Mouse (Mus musculus) liver, embryonic 13.5 days (tissue): ENCODE measurements at regions not wholly inside any gene's neighbourhood (a gene's known extent, or its start where the extent isn't known, plus 50 kb on each side); places are given as distances from the start of the nearest gene placed in this dataset.

ENCODE experiments used
- ATAC-seq: fragments of 200-750 bp; cut with Nextera tagmentation; 2 replicates; pipeline ENCODE4 v1.8.0; 2017; ENCODE audit warnings: low read depth, mild to moderate bottlenecking, moderate number of reproducible peaks, moderate library complexity
- DNase-seq: peaks from one replicate; pipeline ENCODE4 v3.0.0; 2022
- H3K27ac ChIP-seq: fragments of 300-500 bp; sonication (generic); 2 replicates; pipeline ENCODE4 v1.5.1; 2015; ENCODE audit warnings: moderate library complexity, mild to moderate bottlenecking, inconsistent platforms
- H3K27me3 ChIP-seq: fragments of 300-500 bp; sonication (generic); 2 replicates; pipeline ENCODE4 v1.6.1; 2015; ENCODE audit warnings: mild to moderate bottlenecking, inconsistent platforms
- H3K36me3 ChIP-seq: fragments of 300-500 bp; sonication (generic); 2 replicates; pipeline ENCODE4 v1.6.1; 2015; ENCODE audit warnings: mild to moderate bottlenecking, inconsistent platforms
- H3K4me1 ChIP-seq: fragments of 300-500 bp; sonication (generic); replicated peaks from 2 replicates; pipeline ENCODE4 v1.6.1; 2015; ENCODE audit warnings: inconsistent platforms
- H3K4me2 ChIP-seq: fragments of 300-500 bp; sonication (generic); 2 replicates; pipeline ENCODE4 v1.6.1; 2015; ENCODE audit warnings: inconsistent platforms, mild to moderate bottlenecking, moderate library complexity
- H3K4me3 ChIP-seq: fragments of 300-500 bp; sonication (generic); replicated peaks from 2 replicates; pipeline ENCODE4 v1.5.1; 2015; ENCODE audit warnings: mild to moderate bottlenecking, inconsistent platforms
- H3K9ac ChIP-seq: fragments of 300-500 bp; sonication (generic); 2 replicates; pipeline ENCODE4 v1.6.1; 2015; ENCODE audit warnings: mild to moderate bottlenecking, inconsistent platforms
- H3K9me3 ChIP-seq: fragments of 300-500 bp; sonication (generic); replicated peaks from 2 replicates; pipeline ENCODE4 v1.6.1; 2016; ENCODE audit warnings: inconsistent platforms
- WGBS: fragments of 180-500 bp; shearing (Covaris S2); methylation state at CpG from one replicate; pipeline ENCODE4 v1.1.7; 2015; ENCODE audit not compliant: insufficient replicate concordance; 5-methylcytosine and 5-hydroxymethylcytosine counted together

DNA sequence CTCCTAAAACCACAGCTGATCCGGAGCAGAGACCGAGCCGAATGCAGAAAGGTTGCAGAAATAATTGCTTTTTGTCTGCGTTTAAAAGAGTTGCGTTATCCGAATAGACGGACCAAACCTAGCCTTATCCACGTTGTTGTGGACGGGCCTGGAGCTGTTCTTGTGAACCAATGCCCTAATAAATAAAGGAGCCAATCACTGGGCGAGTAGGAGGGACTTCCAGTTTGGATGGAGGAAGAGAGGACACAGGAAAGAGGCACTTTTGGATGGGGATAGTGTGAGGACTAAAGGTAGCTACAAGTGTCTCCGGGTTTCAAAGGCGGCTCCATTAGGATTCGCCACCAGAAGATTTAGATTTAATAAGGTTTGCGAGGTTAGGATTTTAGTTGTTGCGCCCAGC lies 69.4 kb upstream of the Arid2 start:
- 81% methylated on average over 15 of the region's 15 CpGs for WGBS
- no peak overlapping the region for H3K27ac ChIP-seq
- no peak for DNase-seq

DNA sequence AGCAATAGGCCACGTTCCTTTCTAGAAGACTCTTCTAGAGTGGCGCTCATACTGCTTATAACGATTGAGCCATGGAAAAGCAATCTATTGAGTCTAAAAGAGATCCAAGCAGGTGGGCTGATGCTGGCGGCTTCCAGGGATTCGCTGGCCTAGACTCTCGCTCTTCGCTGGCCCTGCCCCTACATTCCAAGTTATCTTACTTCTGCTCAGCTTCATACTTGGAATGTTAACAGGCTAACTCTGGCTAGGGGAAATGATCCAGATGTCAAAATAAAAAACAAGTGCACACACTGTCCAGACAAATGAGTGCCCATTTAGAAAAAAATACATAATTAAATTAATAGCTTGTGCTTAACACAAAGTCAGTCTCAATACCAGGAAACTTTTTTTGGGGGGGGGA lies 67.6 kb upstream of the Arid2 start:
- WGBS, result 84% methylated on average over 7 of the region's 7 CpGs
- no peaks in the 10 kb centered on the region for H3K36me3 ChIP-seq
- H3K27ac ChIP-seq, result no peak overlapping the region
- no peaks in the 10 kb centered on the region for H3K27me3 ChIP-seq
- no peak overlapping the region for H3K4me3 ChIP-seq
- no peaks in the 10 kb centered on the region for H3K9me3 ChIP-seq
- H3K4me1 ChIP-seq, result no peaks in the 10 kb centered on the region
- DNase-seq (no peak), ATAC-seq (no peak)
- no peak overlapping the region for H3K4me2 ChIP-seq
- no peak overlapping the region for H3K9ac ChIP-seq

More for the DNA sequence above, 69.4 kb upstream of the Arid2 start:
- Histone ChIP-seq H3K9ac (no peak overlapping the region), H3K36me3 (no peaks in the 10 kb centered on the region), H3K9me3 (no peaks in the 10 kb centered on the region), H3K27me3 (no peaks in the 10 kb centered on the region), H3K4me1 (no peaks in the 10 kb centered on the region), H3K4me3 (no peak overlapping the region), H3K4me2 (no peak overlapping the region)
- no peak for ATAC-seq

DNA sequence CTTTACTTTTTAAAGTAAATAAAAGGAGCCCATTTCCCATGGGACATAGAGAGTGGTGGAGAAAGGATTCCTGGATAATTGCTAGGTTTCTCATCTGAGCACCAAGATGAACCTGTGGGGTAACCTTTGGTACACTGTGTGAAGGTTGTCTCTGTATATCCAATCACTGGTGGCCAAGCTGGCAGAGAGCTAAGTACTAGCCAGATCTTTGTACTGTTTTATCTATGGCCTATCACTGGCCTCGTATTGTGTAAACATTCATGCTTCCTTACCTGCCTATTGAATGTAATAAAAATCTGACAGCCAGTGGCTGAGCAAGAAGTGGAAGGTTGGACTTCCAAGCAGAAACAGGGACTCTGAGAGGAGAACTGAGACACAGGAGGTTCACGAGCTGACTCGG lies 55.3 kb upstream of the Arid2 start:
- peaks cover 3% of the 10 kb centered on the region; the same call in 1 of the 2 replicates for H3K4me1 ChIP-seq

DNA sequence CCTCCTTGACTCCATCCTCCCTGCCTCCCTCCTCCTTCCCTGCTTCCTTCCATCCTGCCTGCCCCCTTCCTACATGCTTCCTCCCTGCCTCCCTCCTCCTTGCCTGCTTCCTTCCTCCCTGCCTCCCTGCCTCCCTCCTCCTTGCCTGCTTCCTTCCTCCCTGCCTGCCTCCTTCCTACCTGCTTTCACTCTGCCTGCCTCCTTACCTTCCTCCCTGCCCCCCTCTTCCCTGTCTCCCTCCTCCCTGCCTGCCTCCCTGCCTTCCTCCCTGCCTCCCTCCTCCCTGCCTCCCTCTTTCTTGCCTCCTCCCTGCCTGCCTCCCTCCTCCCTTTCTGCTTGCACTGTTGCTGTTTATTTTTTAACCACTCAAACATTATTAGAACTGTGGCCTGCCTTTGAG lies 54.2 kb upstream of the Arid2 start:
- H3K4me2 ChIP-seq, result no peak overlapping the region
- H3K4me3 ChIP-seq, result no peak overlapping the region
- H3K9ac ChIP-seq, result no peak overlapping the region
- H3K27me3 ChIP-seq, result 0 out of 2 replicates have a peak, but pooled peaks cover 3% of the 10 kb centered on the region
- no peaks in the 10 kb centered on the region for H3K36me3 ChIP-seq
- H3K27ac ChIP-seq, result no peak overlapping the region
- peaks cover 14% of the 10 kb centered on the region for H3K4me1 ChIP-seq
- no peak for DNase-seq
- no peaks in the 10 kb centered on the region for H3K9me3 ChIP-seq
- ATAC-seq, result no peak

More for the DNA sequence above, 55.3 kb upstream of the Arid2 start:
- 0 out of 2 replicates have a peak, but pooled peaks cover 3% of the 10 kb centered on the region for H3K27me3 ChIP-seq
- H3K4me3 ChIP-seq, result no peak overlapping the region
- no peaks in the 10 kb centered on the region for H3K36me3 ChIP-seq
- no peak overlapping the region for H3K4me2 ChIP-seq
- no peaks in the 10 kb centered on the region for H3K9me3 ChIP-seq
- ATAC-seq (no peak), DNase-seq (no peak)
- no peak overlapping the region for H3K27ac ChIP-seq
- H3K9ac ChIP-seq, result no peak overlapping the region
- 62% methylated on average over 3 of the region's 3 CpGs for WGBS

DNA sequence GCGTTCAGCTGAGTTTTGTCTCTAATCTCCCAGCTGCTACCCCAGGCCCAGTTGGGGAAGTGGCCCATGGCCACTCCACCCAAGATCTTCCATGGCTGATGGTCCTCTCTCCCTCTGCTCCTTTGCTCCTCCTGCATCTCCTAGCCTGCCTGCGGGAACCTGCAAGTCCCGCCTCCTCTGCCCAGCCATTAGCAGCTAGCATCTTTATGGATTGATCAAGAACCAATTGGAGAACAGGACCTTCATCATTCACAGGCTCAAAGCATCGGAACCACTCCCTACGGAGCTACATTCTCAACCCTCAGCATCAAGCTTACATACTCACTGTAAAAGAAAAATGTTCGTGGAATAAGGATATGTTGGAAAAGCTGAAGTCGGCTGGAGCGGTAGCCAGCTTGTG lies 52.5 kb upstream of the Arid2 start:
- DNase-seq (no peak), ATAC-seq (no peak)
- Histone ChIP-seq H3K4me1 (peaks cover 21% of the 10 kb centered on the region), H3K4me2 (no peak overlapping the region), H3K9me3 (no peaks in the 10 kb centered on the region), H3K4me3 (no peak overlapping the region), H3K27me3 (0 out of 2 replicates have a peak, but pooled peaks cover 3% of the 10 kb centered on the region), H3K27ac (no peak overlapping the region), H3K36me3 (no peaks in the 10 kb centered on the region), H3K9ac (no peak overlapping the region)
- 54% methylated on average over 8 of the region's 8 CpGs for WGBS
